Mouse (Mus musculus) neural tube, embryonic 15.5 days (tissue): ENCODE measurements at regions not wholly inside any gene's neighbourhood (a gene's known extent, or its start where the extent isn't known, plus 50 kb on each side); places are given as distances from the start of the nearest gene placed in this dataset.

Experiments used
- ATAC-seq: fragments of 200-750 bp; cut with Nextera tagmentation; 2 replicates; pipeline ENCODE4 v1.8.0; 2017; ENCODE audit warnings: mild to moderate bottlenecking, moderate TSS enrichment, moderate library complexity; ENCODE audit not compliant: low FRiP score
- H3K27ac ChIP-seq: fragments of 300-500 bp; sonication (generic); replicated peaks from 2 replicates; pipeline ENCODE4 v1.5.1; 2015; ENCODE audit warnings: mild to moderate bottlenecking, inconsistent platforms
- H3K27me3 ChIP-seq: fragments of 300-500 bp; sonication (generic); replicated peaks from 2 replicates; pipeline ENCODE4 v1.6.1; 2015; ENCODE audit warnings: inconsistent platforms
- H3K36me3 ChIP-seq: fragments of 300-500 bp; sonication (generic); 2 replicates; pipeline ENCODE4 v1.6.1; 2015; ENCODE audit warnings: inconsistent platforms
- H3K4me1 ChIP-seq: fragments of 300-500 bp; sonication (generic); 2 replicates; pipeline ENCODE4 v1.6.1; 2015; ENCODE audit warnings: inconsistent platforms
- H3K4me2 ChIP-seq: fragments of 300-500 bp; sonication (generic); 2 replicates; pipeline ENCODE4 v1.6.1; 2015; ENCODE audit warnings: inconsistent platforms, mild to moderate bottlenecking, moderate library complexity
- H3K4me3 ChIP-seq: fragments of 300-500 bp; sonication (generic); replicated peaks from 2 replicates; pipeline ENCODE4 v1.5.1; 2015; ENCODE audit warnings: mild to moderate bottlenecking, inconsistent platforms
- H3K9ac ChIP-seq: fragments of 300-500 bp; sonication (generic); replicated peaks from 2 replicates; pipeline ENCODE4 v1.6.1; 2015; ENCODE audit warnings: mild to moderate bottlenecking, inconsistent platforms
- H3K9me3 ChIP-seq: fragments of 300-500 bp; sonication (generic); replicated peaks from 2 replicates; pipeline ENCODE4 v1.6.1; 2016; ENCODE audit warnings: inconsistent platforms
- WGBS: fragments of 180-500 bp; shearing (Covaris S2); methylation state at CpG from one replicate; pipeline ENCODE4 v1.1.7; 2015; ENCODE audit warnings: mixed read lengths; 5-methylcytosine and 5-hydroxymethylcytosine counted together

DNA sequence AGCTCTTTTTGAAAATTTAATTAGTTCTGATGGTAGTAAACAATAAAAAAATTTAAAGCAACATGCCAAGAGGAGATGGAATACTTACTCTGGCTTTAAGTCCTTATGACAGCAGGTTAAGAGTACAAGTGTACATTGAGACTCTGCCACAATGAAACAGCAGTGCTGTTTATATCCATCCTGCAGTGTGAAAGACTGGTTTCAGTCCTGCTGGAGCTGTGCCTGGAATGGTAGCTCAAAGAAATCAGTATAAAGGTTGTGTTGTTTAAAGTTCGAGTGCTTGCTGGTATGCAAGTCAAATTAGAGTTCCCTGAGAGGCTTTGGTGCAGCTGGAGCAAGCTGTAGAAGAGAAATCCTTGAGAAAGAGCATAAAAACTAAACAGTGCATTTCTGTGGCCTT is 1524.9 kb downstream of the Hace1 start:
- no peaks in the 10 kb centered on the region for H3K9me3 ChIP-seq
- H3K4me1 ChIP-seq: no peaks in the 10 kb centered on the region
- H3K9ac ChIP-seq: no peak overlapping the region
- WGBS: 24% methylated on average over 1 of the region's 1 CpGs
- H3K4me3 ChIP-seq: no peak overlapping the region
- no peak overlapping the region for H3K27ac ChIP-seq
- no peaks in the 10 kb centered on the region for H3K36me3 ChIP-seq
- no peak overlapping the region for H3K4me2 ChIP-seq
- H3K27me3 ChIP-seq: no peaks in the 10 kb centered on the region
- peak; percentile 65; the same call in 1 of the 2 replicates for ATAC-seq
